Mouse (Mus musculus): ENCODE measurements at regions not wholly inside any gene's neighbourhood (a gene's known extent, or its start where the extent isn't known, plus 50 kb on each side); places are given as distances from the start of the nearest gene placed in this dataset.
A peak's percentile ranks its signal among the peaks of the same experiment; 100 is the strongest.

DNA sequence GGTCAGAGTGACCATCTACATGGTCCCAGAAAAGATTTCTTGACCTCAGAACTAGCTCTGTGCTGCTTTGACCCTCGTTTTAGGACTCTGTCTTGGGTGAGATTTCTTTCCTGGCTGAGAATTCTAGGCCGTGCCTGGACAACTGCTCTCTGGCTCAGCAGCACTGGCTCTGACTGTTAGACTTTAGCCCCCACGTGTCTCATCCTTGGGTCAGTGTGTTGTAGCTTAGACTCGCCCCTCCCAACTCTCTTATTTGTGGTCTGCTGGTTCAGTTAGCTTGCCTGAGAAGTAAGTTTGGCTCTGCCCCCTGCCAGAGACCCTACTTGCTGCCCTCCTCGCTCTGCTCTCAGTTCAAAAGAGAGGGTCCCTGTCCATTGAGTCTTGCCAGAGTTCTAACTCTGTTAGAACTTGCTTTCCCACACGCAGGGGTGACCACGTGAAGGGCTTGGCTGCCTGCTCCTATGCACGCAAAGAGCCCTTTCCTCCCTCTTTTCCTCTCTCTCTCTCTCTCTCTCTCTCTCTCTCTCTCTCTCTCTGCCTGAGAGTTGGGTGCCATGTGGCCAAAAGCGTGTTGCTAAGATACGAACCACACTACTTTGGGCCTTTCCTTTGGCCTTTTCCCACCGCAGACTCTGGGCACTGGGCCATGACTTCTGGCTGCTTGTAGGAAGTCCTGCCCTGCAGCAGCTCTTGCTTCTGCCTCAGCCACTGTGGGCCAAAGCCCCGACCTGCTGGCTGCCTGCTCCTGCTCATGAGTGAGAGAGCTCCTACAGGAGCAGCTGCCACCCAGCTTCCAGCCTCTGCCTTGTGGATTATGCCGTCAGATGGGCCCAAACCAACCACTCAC, 344.2 kb upstream of the Amot start:
- Histone ChIP-seq H3K27ac (ENCODE audit: control insufficient read depth, low read depth, low read length) (no peak overlapping the region), H3K79me2 (ENCODE audit: control insufficient read depth, insufficient read depth, low read length, poor library complexity) (no peaks in the 10 kb centered on the region), H3K4me3 (ENCODE audit: control insufficient read depth in 1 of 2, insufficient read depth in 1 of 2, low read depth in 2 of 2, low read length in 2 of 2) (no peak overlapping the region), H3K4me1 (ENCODE audit: control insufficient read depth in 1 of 2, insufficient read depth in 2 of 2, low read length in 2 of 2) (no peaks in the 10 kb centered on the region), H3K27me3 (ENCODE audit: control insufficient read depth in 1 of 2, insufficient read depth in 2 of 2, low read length in 2 of 2) (no peaks in the 10 kb centered on the region), H3K9ac (ENCODE audit: control insufficient read depth, low read depth, low read length, poor library complexity, severe bottlenecking) (no peak overlapping the region), H3K9me3 (replicated peaks; ENCODE audit: insufficient read depth, low read length) (no peaks in the 10 kb centered on the region), H3K36me3 (ENCODE audit: control insufficient read depth in 1 of 2, insufficient read depth in 2 of 2, low read length in 2 of 2) (no peaks in the 10 kb centered on the region)
- no peak for TF ChIP-seq SMC3 (IDR thresholded peaks at IDR 0.05; ENCODE audit: low read depth, low read length)
- DNase-seq (ENCODE audit: low read depth, low spot score): peak; percentile 7

DNA sequence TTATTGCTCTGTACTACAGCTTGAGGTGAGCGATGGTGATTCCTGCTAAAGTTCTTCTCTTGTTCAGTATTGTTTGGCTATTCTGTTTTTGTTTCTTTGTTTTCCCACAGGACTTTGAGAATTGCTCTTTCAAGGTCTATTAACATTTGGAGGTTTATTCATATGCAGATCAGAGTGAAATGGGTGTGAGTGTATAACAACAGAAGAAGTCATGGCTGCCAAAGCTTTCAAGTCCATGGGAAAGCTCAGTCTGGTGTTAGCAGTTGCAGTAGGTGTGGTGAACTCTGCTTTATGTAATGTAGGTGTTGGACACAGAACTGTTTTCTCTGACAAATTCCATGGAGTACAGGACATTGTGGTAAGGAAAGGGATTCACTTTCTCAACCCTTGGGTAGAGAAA, 328.1 kb upstream of the Amot start:
- no peak overlapping the region for H3K4me3 ChIP-seq (ENCODE audit: control insufficient read depth in 1 of 2, insufficient read depth in 1 of 2, low read depth in 2 of 2, low read length in 2 of 2)
- TF ChIP-seq GABPA (IDR thresholded peaks at IDR 0.05; ENCODE audit: low read depth, low read length) (no peak), TBP (IDR thresholded peaks at IDR 0.05; ENCODE audit: low read depth, low read length) (no peak), NELFE (IDR thresholded peaks at IDR 0.05; ENCODE audit: low read depth, low read length) (no peak), MAZ (IDR thresholded peaks at IDR 0.05; ENCODE audit: low read depth, low read length) (no peak), SIN3A (IDR thresholded peaks at IDR 0.05; ENCODE audit: low read length) (no peak), POLR2AphosphoS2 (IDR thresholded peaks at IDR 0.05; ENCODE audit: low read length) (no peak), EP300 (IDR thresholded peaks at IDR 0.05; ENCODE audit: low read depth in 1 of 2, low read length in 2 of 2) (no peak), E2F4 (IDR thresholded peaks at IDR 0.05; ENCODE audit: borderline replicate concordance, low read depth, low read length) (no peak), NRF1 (IDR thresholded peaks at IDR 0.05; ENCODE audit: insufficient read depth, low read depth, low read length, poor library complexity, severe bottlenecking) (no peak), BHLHE40 (IDR thresholded peaks at IDR 0.05; ENCODE audit: borderline replicate concordance, low read depth, low read length) (no peak), SMC3 (IDR thresholded peaks at IDR 0.05; ENCODE audit: low read depth, low read length) (no peak), POLR2A (IDR thresholded peaks at IDR 0.05; ENCODE audit: control insufficient read depth in 1 of 2, insufficient read depth in 1 of 2, low read depth in 1 of 2, low read length in 2 of 2, poor library complexity in 1 of 2) (no peak), ZMIZ1 (IDR thresholded peaks at IDR 0.05; ENCODE audit: low read depth, low read length) (no peak), ELF1 (IDR thresholded peaks at IDR 0.05; ENCODE audit: low read depth, low read length) (no peak), GATA1 (IDR thresholded peaks at IDR 0.05; ENCODE audit: low read depth, low read length) (no peak), MYC (IDR thresholded peaks at IDR 0.05; ENCODE audit: low read depth, low read length) (no peak), JUND (IDR thresholded peaks at IDR 0.05; ENCODE audit: low read depth, low read length) (no peak)
- no peaks in the 10 kb centered on the region for H3K27me3 ChIP-seq (ENCODE audit: control insufficient read depth in 1 of 2, insufficient read depth in 2 of 2, low read length in 2 of 2)
- DNase-seq (ENCODE audit: low read depth, low spot score): no peak
- H3K27ac ChIP-seq (ENCODE audit: control insufficient read depth, low read depth, low read length): no peak overlapping the region
- H3K36me3 ChIP-seq (ENCODE audit: control insufficient read depth in 1 of 2, insufficient read depth in 2 of 2, low read length in 2 of 2): no peaks in the 10 kb centered on the region
- H3K79me2 ChIP-seq (ENCODE audit: control insufficient read depth, insufficient read depth, low read length, poor library complexity): no peaks in the 10 kb centered on the region
- H3K9me3 ChIP-seq (replicated peaks; ENCODE audit: insufficient read depth, low read length): no peaks in the 10 kb centered on the region
- H3K4me1 ChIP-seq (ENCODE audit: control insufficient read depth in 1 of 2, insufficient read depth in 2 of 2, low read length in 2 of 2): no peaks in the 10 kb centered on the region; a peak in 1 of 4 replicates
- H3K9ac ChIP-seq (ENCODE audit: control insufficient read depth, low read depth, low read length, poor library complexity, severe bottlenecking): no peak overlapping the region
